Mouse (Mus musculus) neural tube, embryonic 15.5 days (tissue): ENCODE measurements at regions not wholly inside any gene's neighbourhood (a gene's known extent, or its start where the extent isn't known, plus 50 kb on each side); places are given as distances from the start of the nearest gene placed in this dataset.

Source experiments
- ATAC-seq: fragments of 200-750 bp; cut with Nextera tagmentation; 2 replicates; pipeline ENCODE4 v1.8.0; 2017; ENCODE audit warnings: mild to moderate bottlenecking, moderate TSS enrichment, moderate library complexity; ENCODE audit not compliant: low FRiP score
- H3K27ac ChIP-seq: fragments of 300-500 bp; sonication (generic); replicated peaks from 2 replicates; pipeline ENCODE4 v1.5.1; 2015; ENCODE audit warnings: mild to moderate bottlenecking, inconsistent platforms
- H3K27me3 ChIP-seq: fragments of 300-500 bp; sonication (generic); replicated peaks from 2 replicates; pipeline ENCODE4 v1.6.1; 2015; ENCODE audit warnings: inconsistent platforms
- H3K36me3 ChIP-seq: fragments of 300-500 bp; sonication (generic); 2 replicates; pipeline ENCODE4 v1.6.1; 2015; ENCODE audit warnings: inconsistent platforms
- H3K4me1 ChIP-seq: fragments of 300-500 bp; sonication (generic); 2 replicates; pipeline ENCODE4 v1.6.1; 2015; ENCODE audit warnings: inconsistent platforms
- H3K4me2 ChIP-seq: fragments of 300-500 bp; sonication (generic); 2 replicates; pipeline ENCODE4 v1.6.1; 2015; ENCODE audit warnings: inconsistent platforms, mild to moderate bottlenecking, moderate library complexity
- H3K4me3 ChIP-seq: fragments of 300-500 bp; sonication (generic); replicated peaks from 2 replicates; pipeline ENCODE4 v1.5.1; 2015; ENCODE audit warnings: mild to moderate bottlenecking, inconsistent platforms
- H3K9ac ChIP-seq: fragments of 300-500 bp; sonication (generic); replicated peaks from 2 replicates; pipeline ENCODE4 v1.6.1; 2015; ENCODE audit warnings: mild to moderate bottlenecking, inconsistent platforms
- H3K9me3 ChIP-seq: fragments of 300-500 bp; sonication (generic); replicated peaks from 2 replicates; pipeline ENCODE4 v1.6.1; 2016; ENCODE audit warnings: inconsistent platforms
- WGBS: fragments of 180-500 bp; shearing (Covaris S2); methylation state at CpG from one replicate; pipeline ENCODE4 v1.1.7; 2015; ENCODE audit warnings: mixed read lengths; 5-methylcytosine and 5-hydroxymethylcytosine counted together

DNA sequence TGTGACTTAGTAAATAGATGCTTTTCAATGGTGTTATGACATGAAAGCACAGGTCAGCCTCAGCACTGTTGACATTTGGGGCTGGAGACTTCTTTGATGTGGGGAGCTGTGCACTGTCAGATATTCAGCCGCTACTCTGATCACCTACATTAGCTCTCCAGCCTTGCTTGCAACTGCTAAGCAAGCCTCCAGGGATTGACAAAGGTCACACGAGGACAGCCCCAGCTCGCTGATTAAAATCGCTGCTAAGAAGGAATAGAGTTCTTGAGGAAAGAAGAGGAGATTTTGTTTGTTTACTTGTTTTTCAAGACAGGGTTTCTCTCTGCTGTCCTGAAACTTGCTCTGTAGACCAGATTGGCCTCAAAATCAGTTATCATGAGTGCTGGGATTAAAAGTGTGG is 126.8 kb upstream of the Zfp706 start:
- H3K27ac ChIP-seq = no peak overlapping the region
- no peak for ATAC-seq
- H3K9ac ChIP-seq = no peak overlapping the region
- WGBS = 48% methylated on average over 4 of the region's 4 CpGs
- H3K9me3 ChIP-seq = no peaks in the 10 kb centered on the region
- H3K27me3 ChIP-seq = no peaks in the 10 kb centered on the region
- no peak overlapping the region for H3K4me3 ChIP-seq
- peak overlapping the region; percentile 74; the same call in 1 of the 2 replicates for H3K4me2 ChIP-seq
- peaks cover 23% of the 10 kb centered on the region for H3K4me1 ChIP-seq
- H3K36me3 ChIP-seq = no peaks in the 10 kb centered on the region

GRCm38 (mm10) chr15:37133916-37134315 is 126.3 kb upstream of the Zfp706 start:
- no peak overlapping the region for H3K4me3 ChIP-seq
- H3K4me2 ChIP-seq = no peak overlapping the region
- WGBS = 47% methylated on average over 5 of the region's 5 CpGs
- H3K9me3 ChIP-seq = no peaks in the 10 kb centered on the region
- no peak overlapping the region for H3K27ac ChIP-seq
- no peaks in the 10 kb centered on the region for H3K27me3 ChIP-seq
- H3K4me1 ChIP-seq = peaks cover 23% of the 10 kb centered on the region
- no peak overlapping the region for H3K9ac ChIP-seq
- H3K36me3 ChIP-seq = no peaks in the 10 kb centered on the region
- ATAC-seq = peak; percentile 54

GRCm38 (mm10) chr15:37127681-37128080 is 120.1 kb upstream of the Zfp706 start:
- Histone ChIP-seq H3K9ac (no peak overlapping the region), H3K4me2 (no peak overlapping the region), H3K27me3 (no peaks in the 10 kb centered on the region), H3K27ac (no peak overlapping the region), H3K36me3 (no peaks in the 10 kb centered on the region), H3K9me3 (no peaks in the 10 kb centered on the region), H3K4me1 (no peaks in the 10 kb centered on the region), H3K4me3 (no peak overlapping the region)
- 72% methylated on average over 7 of the region's 7 CpGs for WGBS
- ATAC-seq = no peak

- Histone ChIP-seq H3K4me3 (no peak overlapping the region), H3K27me3 (no peaks in the 10 kb centered on the region), H3K4me1 (no peaks in the 10 kb centered on the region), H3K4me2 (no peak overlapping the region), H3K9me3 (no peaks in the 10 kb centered on the region), H3K9ac (no peak overlapping the region), H3K27ac (no peak overlapping the region), H3K36me3 (no peaks in the 10 kb centered on the region)
- ATAC-seq = no peak
- 96% methylated on average over 4 of the region's 4 CpGs for WGBS
Observed at GRCm38 (mm10) chr15:37127170-37127569, 119.6 kb upstream of the Zfp706 start.

GRCm38 (mm10) chr15:37125823-37126222 is 118.2 kb upstream of the Zfp706 start:
- ATAC-seq = no peak
- H3K27ac ChIP-seq = no peak overlapping the region
- 79% methylated on average over 4 of the region's 4 CpGs for WGBS
- no peak overlapping the region for H3K4me3 ChIP-seq
- H3K27me3 ChIP-seq = no peaks in the 10 kb centered on the region
- H3K9me3 ChIP-seq = no peaks in the 10 kb centered on the region
- no peak overlapping the region for H3K9ac ChIP-seq
- H3K36me3 ChIP-seq = no peaks in the 10 kb centered on the region
- no peak overlapping the region for H3K4me2 ChIP-seq
- H3K4me1 ChIP-seq = no peaks in the 10 kb centered on the region

- Histone ChIP-seq H3K36me3 (no peaks in the 10 kb centered on the region), H3K9ac (no peak overlapping the region), H3K9me3 (no peaks in the 10 kb centered on the region), H3K4me2 (no peak overlapping the region), H3K27me3 (no peaks in the 10 kb centered on the region), H3K4me1 (no peaks in the 10 kb centered on the region), H3K4me3 (no peak overlapping the region), H3K27ac (no peak overlapping the region)
- no peak for ATAC-seq
- WGBS = 92% methylated on average over 2 of the region's 2 CpGs
Observed at GRCm38 (mm10) chr15:37124951-37125350, 117.4 kb upstream of the Zfp706 start.

DNA sequence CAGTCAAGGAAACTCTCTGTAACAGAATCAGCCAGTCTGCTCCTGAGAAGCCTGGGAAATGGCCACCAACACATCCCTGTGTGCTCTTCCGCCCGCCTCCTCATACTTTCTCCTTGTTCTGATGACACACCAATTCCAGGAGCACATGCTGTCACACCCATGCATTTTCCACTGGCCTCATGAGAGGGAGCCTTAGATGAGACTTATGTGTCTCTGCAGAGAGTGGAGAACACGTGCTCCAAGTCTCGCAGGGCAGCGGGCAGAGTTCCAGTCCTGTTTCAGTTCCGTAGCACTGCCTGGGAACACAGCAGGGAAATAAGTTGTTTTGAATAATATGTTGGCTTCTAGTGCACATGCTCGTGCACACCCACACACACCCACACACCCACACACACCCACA is 116.7 kb upstream of the Zfp706 start:
- 78% methylated on average over 7 of the region's 7 CpGs for WGBS
- no peak for ATAC-seq
- H3K9ac ChIP-seq = no peak overlapping the region
- H3K4me3 ChIP-seq = no peak overlapping the region
- H3K27me3 ChIP-seq = no peaks in the 10 kb centered on the region
- no peaks in the 10 kb centered on the region for H3K36me3 ChIP-seq
- no peaks in the 10 kb centered on the region for H3K4me1 ChIP-seq
- H3K4me2 ChIP-seq = no peak overlapping the region
- no peaks in the 10 kb centered on the region for H3K9me3 ChIP-seq
- H3K27ac ChIP-seq = no peak overlapping the region

DNA sequence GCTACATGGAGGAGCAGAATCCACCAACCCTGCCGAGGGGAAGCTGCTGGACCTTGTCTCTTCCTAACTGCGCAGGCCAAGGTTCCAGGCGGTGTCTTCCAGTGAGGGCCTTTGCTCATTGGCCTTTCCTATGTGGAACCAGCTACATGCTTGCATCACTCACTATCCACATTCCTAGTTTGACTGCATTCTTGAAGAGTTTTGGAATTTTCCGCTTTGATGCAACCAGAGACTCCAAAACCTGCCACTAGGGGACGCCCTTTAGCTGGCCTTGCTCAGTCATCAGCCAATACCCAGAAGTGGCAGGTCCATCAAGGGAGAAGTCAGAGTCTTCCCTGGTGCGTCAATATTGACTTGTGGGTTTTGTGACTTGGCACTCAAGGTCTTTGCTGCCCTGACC is 112.8 kb upstream of the Zfp706 start:
- WGBS = 22% methylated on average over 6 of the region's 6 CpGs
- Histone ChIP-seq H3K36me3 (no peaks in the 10 kb centered on the region), H3K27ac (no peak overlapping the region), H3K4me3 (no peak overlapping the region), H3K27me3 (no peaks in the 10 kb centered on the region), H3K9me3 (no peaks in the 10 kb centered on the region), H3K9ac (no peak overlapping the region), H3K4me1 (no peaks in the 10 kb centered on the region), H3K4me2 (no peak overlapping the region)
- ATAC-seq = no peak

DNA sequence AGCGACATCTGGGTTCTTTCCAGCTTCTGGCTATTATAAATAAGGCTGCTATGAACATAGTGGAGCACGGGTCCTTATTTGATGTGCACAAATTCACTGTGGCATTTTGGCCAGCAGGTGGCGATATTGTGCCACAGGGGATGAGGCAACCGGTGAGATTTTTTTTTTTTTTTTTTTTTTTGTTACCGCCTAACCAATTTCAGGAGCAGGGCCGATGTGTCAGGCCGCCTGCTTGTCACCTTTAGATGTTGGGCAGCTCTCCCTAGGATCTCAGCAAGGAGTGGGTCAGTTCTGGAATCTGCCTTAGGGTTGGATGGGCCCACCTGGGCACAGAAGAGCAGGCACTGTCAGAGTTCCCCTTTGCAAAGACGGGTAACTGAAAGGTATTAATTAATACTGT is 106.5 kb upstream of the Zfp706 start:
- no peak overlapping the region for H3K9ac ChIP-seq
- H3K4me2 ChIP-seq = no peak overlapping the region
- no peaks in the 10 kb centered on the region for H3K36me3 ChIP-seq
- no peak overlapping the region for H3K27ac ChIP-seq
- no peaks in the 10 kb centered on the region for H3K27me3 ChIP-seq
- H3K4me1 ChIP-seq = 0 out of 2 replicates have a peak, but pooled peaks cover 2% of the 10 kb centered on the region
- ATAC-seq = no peak
- 10% methylated on average over 8 of the region's 8 CpGs for WGBS
- no peak overlapping the region for H3K4me3 ChIP-seq
- peaks cover 6% of the 10 kb centered on the region; the same call in 1 of the 2 replicates for H3K9me3 ChIP-seq

- H3K4me3 ChIP-seq = no peak overlapping the region
- H3K36me3 ChIP-seq = no peaks in the 10 kb centered on the region
- ATAC-seq = no peak
- no peaks in the 10 kb centered on the region for H3K27me3 ChIP-seq
- peaks cover 6% of the 10 kb centered on the region; the same call in 1 of the 2 replicates for H3K9me3 ChIP-seq
- H3K27ac ChIP-seq = no peak overlapping the region
- no peak overlapping the region for H3K4me2 ChIP-seq
- no peak overlapping the region for H3K9ac ChIP-seq
- WGBS = 95% methylated on average over 14 of the region's 14 CpGs
- 0 out of 2 replicates have a peak, but pooled peaks cover 2% of the 10 kb centered on the region for H3K4me1 ChIP-seq
Observed at GRCm38 (mm10) chr15:37110462-37110861, 102.9 kb upstream of the Zfp706 start.

GRCm38 (mm10) chr15:37102035-37102555 is 94.5 kb upstream of the Zfp706 start:
- H3K36me3 ChIP-seq = no peaks in the 10 kb centered on the region
- H3K4me1 ChIP-seq = peaks cover 7% of the 10 kb centered on the region; the same call in 1 of the 2 replicates
- H3K27me3 ChIP-seq = no peaks in the 10 kb centered on the region
- no peak for ATAC-seq
- H3K4me2 ChIP-seq = no peak overlapping the region
- WGBS = 57% methylated on average over 2 of the region's 2 CpGs
- H3K4me3 ChIP-seq = no peak overlapping the region
- no peaks in the 10 kb centered on the region for H3K9me3 ChIP-seq
- no peak overlapping the region for H3K9ac ChIP-seq
- no peak overlapping the region for H3K27ac ChIP-seq

GRCm38 (mm10) chr15:37101419-37101818 is 93.8 kb upstream of the Zfp706 start:
- H3K27ac ChIP-seq = no peak overlapping the region
- no peak for ATAC-seq

More at GRCm38 (mm10) chr15:37101419-37101818, 93.8 kb upstream of the Zfp706 start:
- Histone ChIP-seq H3K36me3 (no peaks in the 10 kb centered on the region), H3K9me3 (no peaks in the 10 kb centered on the region), H3K27me3 (no peaks in the 10 kb centered on the region), H3K4me3 (no peak overlapping the region), H3K9ac (no peak overlapping the region), H3K4me1 (peaks cover 7% of the 10 kb centered on the region; the same call in 1 of the 2 replicates), H3K4me2 (no peak overlapping the region)
- WGBS = 93% methylated on average over 1 of the region's 1 CpGs
